Comparison of ENCODE assay signal across 9 mouse cellular contexts in genomic region chr7:135860741-135861408, GRCm38 (mm10).
A peak's percentile ranks its signal among the peaks of the same experiment; 100 is the strongest.
DNase-seq lines count a peak whose midpoint lies in the region; ATAC-seq and TF ChIP-seq lines count a peak whose summit lies in the region.
"Had no signal": no experiment of that assay in that cellular context is flagged by ENCODE, and none has a peak within 500 bp of the region (broad histone marks: within the 10 kb centered on the region; RNA-seq: fewer than 3 reads in every experiment).

No protein-coding gene starts in this region.

- H3K79me2 ChIP-seq in heart, adult 2 months (replicated peaks; ENCODE audit: control insufficient read depth, insufficient read depth, low read length) = no peaks in the 10 kb centered on the region

- peak overlapping the region; percentile 65 for H3K27ac ChIP-seq in heart, adult 2 months
- H3K27ac ChIP-seq in heart, embryonic 12.5 days (ENCODE audit: poor library complexity, severe bottlenecking) = no peak overlapping the region
- H3K27ac ChIP-seq in embryonic facial prominence, embryonic 12.5 days = peak overlapping the region; percentile 80

- peak; percentile 53 to 56 for DNase-seq in heart, adult 2 months
- peak; percentile 26 for DNase-seq in kidney, adult 18-20 months
- peak; percentile 4 for DNase-seq in lung, postnatal 36 days
- no peak for DNase-seq in right cerebral cortex, postnatal 10 days (ENCODE audit: low spot score in 2 of 2)
- DNase-seq in cerebellum, adult 9-11 months = no peak
- DNase-seq in testis, postnatal 10 days (ENCODE audit: low spot score) = no peak

- intact Hi-C loops in heart, adult 2 months (cut with DNase I) = no loop called here

- no peak for TF ChIP-seq POLR2A in heart, adult 2 months (IDR thresholded peaks at IDR 0.05; ENCODE audit: insufficient read depth, low read depth, low read length)

- H3K9ac ChIP-seq in heart, adult 2 months (ENCODE audit: low read depth, low read length) = no peak overlapping the region
- no peak overlapping the region for H3K9ac ChIP-seq in heart, embryonic 12.5 days
- no peak overlapping the region for H3K9ac ChIP-seq in embryonic facial prominence, embryonic 12.5 days

- no peaks in the 10 kb centered on the region for H3K36me3 ChIP-seq in heart, adult 2 months (ENCODE audit: control insufficient read depth, insufficient read depth, low read length)
- no peaks in the 10 kb centered on the region for H3K36me3 ChIP-seq in heart, embryonic 12.5 days
- H3K36me3 ChIP-seq in embryonic facial prominence, embryonic 12.5 days = no peaks in the 10 kb centered on the region

- no peak overlapping the region for H3K4me2 ChIP-seq in heart, embryonic 12.5 days
- peak overlapping the region; percentile 14; the same call in 1 of the 2 replicates for H3K4me2 ChIP-seq in embryonic facial prominence, embryonic 12.5 days (replicated peaks)

- no peak for ATAC-seq in heart, embryonic 12.5 days (ENCODE audit: insufficient number of reproducible peaks, low FRiP score)
- peak; percentile 8; the same call in 1 of the 2 replicates for ATAC-seq in embryonic facial prominence, embryonic 12.5 days (ENCODE audit: insufficient number of reproducible peaks, insufficient read depth, low FRiP score, low TSS enrichment)

- TF ChIP-seq EP300 in heart, adult 2 months (IDR thresholded peaks at IDR 0.05; ENCODE audit: insufficient read depth, low read depth, low read length) = no peak

- no peak for TF ChIP-seq CTCF in heart, adult 2 months (IDR thresholded peaks at IDR 0.05)

- H3K27me3 ChIP-seq in heart, adult 2 months (ENCODE audit: control insufficient read depth, insufficient read depth, low read length) = no peaks in the 10 kb centered on the region
- H3K27me3 ChIP-seq in heart, embryonic 12.5 days (replicated peaks) = peaks cover 19% of the 10 kb centered on the region
- H3K27me3 ChIP-seq in embryonic facial prominence, embryonic 12.5 days = 0 out of 2 replicates have a peak, but pooled peaks cover 3% of the 10 kb centered on the region

- H3K4me1 ChIP-seq in heart, adult 2 months (ENCODE audit: control insufficient read depth, insufficient read depth, low read length) = no peaks in the 10 kb centered on the region; the same call in none of the 2 replicates
- H3K4me1 ChIP-seq in heart, embryonic 12.5 days (replicated peaks) = peaks cover 34% of the 10 kb centered on the region
- H3K4me1 ChIP-seq in embryonic facial prominence, embryonic 12.5 days = peaks cover 46% of the 10 kb centered on the region

- no peaks in the 10 kb centered on the region for H3K9me3 ChIP-seq in heart, embryonic 12.5 days (replicated peaks)
- H3K9me3 ChIP-seq in embryonic facial prominence, embryonic 12.5 days = no peaks in the 10 kb centered on the region

- H3K4me3 ChIP-seq in heart, adult 2 months = no peak overlapping the region
- no peak overlapping the region for H3K4me3 ChIP-seq in heart, embryonic 12.5 days
- H3K4me3 ChIP-seq in embryonic facial prominence, embryonic 12.5 days = no peak overlapping the region
- H3K4me3 ChIP-seq: erythroblast, embryonic 14.5 days had no signal

- WGBS in heart, adult 2 months = 60% methylated on average over 14 of the region's 14 CpGs
- 56% methylated on average over 14 of the region's 14 CpGs for WGBS in heart, embryonic 12.5 days
- WGBS in embryonic facial prominence, embryonic 12.5 days = 19% methylated on average over 14 of the region's 14 CpGs

Comparison
In these comparisons a context has a peak if more than half of its experiments do, and no peak if none do; other contexts are left out.
1. DNase-seq: peak in heart, adult 2 months (2 of 2), kidney, adult 18-20 months (single experiment) and lung, postnatal 36 days (single experiment); none in right cerebral cortex, postnatal 10 days (0 of 2), cerebellum, adult 9-11 months (single experiment) and testis, postnatal 10 days (single experiment).